Mouse (Mus musculus) liver, embryonic 16.5 days (tissue): Measurements from ENCODE around the gene Scn1b. TPM values are rescaled to one million over a fixed set of nuclear protein-coding genes. Genes with fewer than 3 reads are reported as not detected.

Experiments used
- ATAC-seq: fragments of 200-750 bp; cut with Nextera tagmentation; 2 replicates; pipeline ENCODE4 v1.8.0; 2017; ENCODE audit warnings: low read depth, mild to moderate bottlenecking, moderate number of reproducible peaks, moderate library complexity
- H3K27ac ChIP-seq: fragments of 300-500 bp; sonication (generic); 2 replicates; pipeline ENCODE4 v1.5.1; 2014; ENCODE audit warnings: mild to moderate bottlenecking, low read length
- H3K27me3 ChIP-seq: fragments of 300-500 bp; sonication (generic); 2 replicates; pipeline ENCODE4 v1.6.1; 2014; ENCODE audit warnings: low read depth, low read length, mixed read lengths; ENCODE audit not compliant: control insufficient read depth, insufficient read depth
- H3K36me3 ChIP-seq: fragments of 300-500 bp; sonication (generic); 2 replicates; pipeline ENCODE4 v1.6.1; 2014; ENCODE audit warnings: mild to moderate bottlenecking; ENCODE audit not compliant: control insufficient read depth, insufficient read depth
- H3K4me1 ChIP-seq: fragments of 300-500 bp; sonication (generic); 2 replicates; pipeline ENCODE4 v1.6.1; 2014; ENCODE audit warnings: low read depth, low read length, mixed read lengths; ENCODE audit not compliant: control insufficient read depth
- H3K4me2 ChIP-seq: fragments of 300-500 bp; sonication (generic); 2 replicates; pipeline ENCODE4 v1.6.1; 2014; ENCODE audit warnings: low read depth, low read length, mixed read lengths
- H3K4me3 ChIP-seq: fragments of 300-500 bp; sonication (generic); 2 replicates; pipeline ENCODE4 v1.5.1; 2014; ENCODE audit warnings: low read depth, mild to moderate bottlenecking, low read length
- H3K9ac ChIP-seq: fragments of 300-500 bp; sonication (generic); 2 replicates; pipeline ENCODE4 v1.6.1; 2014; ENCODE audit warnings: low read depth, low read length
- H3K9me3 ChIP-seq: fragments of 300-500 bp; sonication (generic); replicated peaks from 2 replicates; pipeline ENCODE4 v1.6.1; 2016; ENCODE audit warnings: low read length; ENCODE audit not compliant: control insufficient read depth
- WGBS: fragments of 180-500 bp; shearing (Covaris S2); extraction: QIAGEN DNeasy Blood & Tissue Kit; methylation state at CpG from one replicate; pipeline ENCODE4 v1.1.7; 2014; ENCODE audit not compliant: insufficient replicate concordance; 5-methylcytosine and 5-hydroxymethylcytosine counted together
- polyA plus RNA-seq: library from polyadenylated mRNA; unstranded; fragments of >200 nt; fragmentation: Nextera tagmentation; extraction: Ambion mirVana; gene quantifications from 2 replicates; pipeline ENCODE4 v1.2.1, GENCODE M21; 2015

The Scn1b gene
- polyA plus RNA-seq, 1 experiment from 2014 or later = 0.76 TPM

- no peak overlapping the region for H3K4me2 ChIP-seq
- peaks cover 27% of the 10 kb centered on the region for H3K36me3 ChIP-seq
- H3K4me3 ChIP-seq = no peak overlapping the region
- WGBS = 76% methylated on average over 10 of the region's 10 CpGs
- H3K9ac ChIP-seq = no peak overlapping the region
- H3K27ac ChIP-seq = no peak overlapping the region
- no peaks in the 10 kb centered on the region for H3K9me3 ChIP-seq
- no peak for ATAC-seq
- no peaks in the 10 kb centered on the region for H3K4me1 ChIP-seq
- H3K27me3 ChIP-seq = no peaks in the 10 kb centered on the region
Measured at GRCm38 (mm10) chr7:31140941-31141340, 14.1 kb upstream of the Scn1b start.

GRCm38 (mm10) chr7:31140302-31140701, 13.5 kb upstream of the Scn1b start:
- H3K4me1 ChIP-seq = no peaks in the 10 kb centered on the region
- no peaks in the 10 kb centered on the region for H3K27me3 ChIP-seq
- peaks cover 31% of the 10 kb centered on the region for H3K36me3 ChIP-seq
- H3K4me2 ChIP-seq = no peak overlapping the region
- no peak overlapping the region for H3K27ac ChIP-seq
- ATAC-seq = no peak
- no peak overlapping the region for H3K9ac ChIP-seq
- H3K9me3 ChIP-seq = no peaks in the 10 kb centered on the region
- WGBS = 63% methylated on average over 4 of the region's 4 CpGs
- no peak overlapping the region for H3K4me3 ChIP-seq

- Histone ChIP-seq H3K36me3 (peaks cover 33% of the 10 kb centered on the region), H3K9me3 (no peaks in the 10 kb centered on the region), H3K4me2 (no peak overlapping the region), H3K27ac (no peak overlapping the region), H3K27me3 (no peaks in the 10 kb centered on the region), H3K4me3 (no peak overlapping the region), H3K9ac (no peak overlapping the region), H3K4me1 (no peaks in the 10 kb centered on the region)
- no peak for ATAC-seq
- WGBS = 44% methylated on average over 5 of the region's 5 CpGs
Measured at GRCm38 (mm10) chr7:31139765-31140164, 13.0 kb upstream of the Scn1b start.

- H3K36me3 ChIP-seq = peaks cover 40% of the 10 kb centered on the region
- WGBS = 74% methylated on average over 10 of the region's 10 CpGs
- no peak for ATAC-seq
- no peak overlapping the region for H3K4me2 ChIP-seq
- no peak overlapping the region for H3K27ac ChIP-seq
- no peak overlapping the region for H3K4me3 ChIP-seq
- H3K27me3 ChIP-seq = no peaks in the 10 kb centered on the region
- H3K4me1 ChIP-seq = no peaks in the 10 kb centered on the region
- H3K9ac ChIP-seq = no peak overlapping the region
- no peaks in the 10 kb centered on the region for H3K9me3 ChIP-seq
Measured at GRCm38 (mm10) chr7:31135717-31136116, 8.9 kb upstream of the Scn1b start.

- Histone ChIP-seq H3K27me3 (peaks cover 10% of the 10 kb centered on the region), H3K4me2 (no peak overlapping the region), H3K4me3 (no peak overlapping the region), H3K9ac (no peak overlapping the region), H3K9me3 (no peaks in the 10 kb centered on the region), H3K36me3 (peaks cover 32% of the 10 kb centered on the region), H3K27ac (no peak overlapping the region), H3K4me1 (peaks cover 4% of the 10 kb centered on the region)
- WGBS = 74% methylated on average over 4 of the region's 4 CpGs
- ATAC-seq = no peak
Measured at GRCm38 (mm10) chr7:31131866-31132265, 5.1 kb upstream of the Scn1b start.

- 23% methylated on average over 4 of the region's 4 CpGs for WGBS
- Histone ChIP-seq H3K4me1 (peaks cover 4% of the 10 kb centered on the region), H3K27ac (no peak overlapping the region), H3K4me3 (no peak overlapping the region), H3K4me2 (no peak overlapping the region), H3K27me3 (peaks cover 20% of the 10 kb centered on the region), H3K9ac (no peak overlapping the region), H3K9me3 (no peaks in the 10 kb centered on the region), H3K36me3 (peaks cover 32% of the 10 kb centered on the region)
- no peak for ATAC-seq
Measured at GRCm38 (mm10) chr7:31130841-31131240, 4.0 kb upstream of the Scn1b start.

- 82% methylated on average over 7 of the region's 7 CpGs for WGBS
- peaks cover 27% of the 10 kb centered on the region for H3K27me3 ChIP-seq
- H3K4me3 ChIP-seq = no peak overlapping the region
- H3K27ac ChIP-seq = no peak overlapping the region
- no peak overlapping the region for H3K4me2 ChIP-seq
- peaks cover 4% of the 10 kb centered on the region for H3K4me1 ChIP-seq
- peaks cover 27% of the 10 kb centered on the region for H3K36me3 ChIP-seq
- no peak overlapping the region for H3K9ac ChIP-seq
- no peak for ATAC-seq
- no peaks in the 10 kb centered on the region for H3K9me3 ChIP-seq
Measured at GRCm38 (mm10) chr7:31130197-31130596, 3.4 kb upstream of the Scn1b start.

- H3K4me2 ChIP-seq = no peak overlapping the region
- H3K4me1 ChIP-seq = peaks cover 4% of the 10 kb centered on the region
- H3K27me3 ChIP-seq = peaks cover 36% of the 10 kb centered on the region
- no peak for ATAC-seq
- no peak overlapping the region for H3K9ac ChIP-seq
- peaks cover 17% of the 10 kb centered on the region; the same call in 1 of the 2 replicates for H3K36me3 ChIP-seq
- 57% methylated on average over 9 of the region's 9 CpGs for WGBS
- H3K27ac ChIP-seq = no peak overlapping the region
- H3K4me3 ChIP-seq = no peak overlapping the region
- H3K9me3 ChIP-seq = no peaks in the 10 kb centered on the region
Measured at GRCm38 (mm10) chr7:31128157-31128705, 1.4 kb upstream of the Scn1b start.

GRCm38 (mm10) chr7:31126211-31126751, 522 bp downstream of the Scn1b start:
- H3K27me3 ChIP-seq = peaks cover 36% of the 10 kb centered on the region
- WGBS = 2% methylated on average over 45 of the region's 53 CpGs
- ATAC-seq = no peak
- no peaks in the 10 kb centered on the region for H3K9me3 ChIP-seq
- H3K9ac ChIP-seq = peak overlapping the region; percentile 26; the same call in 1 of the 2 replicates
- H3K4me1 ChIP-seq = peaks cover 4% of the 10 kb centered on the region
- H3K4me2 ChIP-seq = peak overlapping the region; percentile 68
- peaks cover 6% of the 10 kb centered on the region; the same call in 1 of the 2 replicates for H3K36me3 ChIP-seq
- H3K27ac ChIP-seq = no peak overlapping the region
- H3K4me3 ChIP-seq = peak overlapping the region; percentile 50
